Comparison of ENCODE assay signal across 13 mouse cellular contexts in the genomic region with DNA sequence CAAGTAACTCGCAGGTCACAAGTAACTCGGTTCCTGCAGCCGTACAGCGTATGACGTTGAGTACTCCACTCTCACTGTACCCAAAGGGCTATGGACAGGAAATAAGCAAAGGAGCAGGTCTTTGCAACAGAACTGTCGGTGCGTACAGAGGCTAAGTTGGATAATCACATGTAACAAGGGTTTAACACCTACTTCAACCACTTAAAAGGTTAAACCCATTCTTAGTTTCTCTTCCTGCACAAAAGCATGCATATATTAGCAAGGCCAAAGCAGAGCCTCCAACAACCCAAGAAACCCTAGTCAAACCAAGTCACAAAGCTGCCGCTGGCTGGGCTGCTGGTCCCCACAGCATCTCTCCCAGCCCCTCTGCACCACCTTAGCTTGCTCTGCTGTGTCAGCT. TPM values are rescaled to one million over a fixed set of nuclear protein-coding genes. Genes with fewer than 3 reads are reported as not detected.
DNase-seq lines count a peak whose midpoint lies in the region; ATAC-seq lines count a peak whose summit lies in the region.
"Had no signal": no experiment of that assay in that cellular context is flagged by ENCODE, and none has a peak within 500 bp of the region (broad histone marks: within the 10 kb centered on the region; RNA-seq: fewer than 3 reads in every experiment).

No protein-coding gene starts in this region.

- no peak for ATAC-seq in forebrain, embryonic 12.5 days (ENCODE audit: low FRiP score)
- ATAC-seq in forebrain, embryonic 15.5 days (replicated peaks), result no peak
- no peak for ATAC-seq in midbrain, embryonic 13.5 days
- no peak for ATAC-seq in erythroid progenitor cell, adult 5-6 weeks (replicated peaks; ENCODE audit: low FRiP score, poor library complexity, severe bottlenecking)
- ATAC-seq: Patski had no signal

- H3K4me1 ChIP-seq in forebrain, embryonic 12.5 days, result peaks cover 21% of the 10 kb centered on the region
- H3K4me1 ChIP-seq in forebrain, embryonic 15.5 days, result peaks cover 21% of the 10 kb centered on the region
- H3K4me1 ChIP-seq in midbrain, embryonic 13.5 days (replicated peaks), result peaks cover 20% of the 10 kb centered on the region

- peak overlapping the region; percentile 38; the same call in 1 of the 2 replicates for H3K9ac ChIP-seq in forebrain, embryonic 12.5 days
- H3K9ac ChIP-seq in forebrain, embryonic 15.5 days (replicated peaks), result no peak overlapping the region
- H3K9ac ChIP-seq in midbrain, embryonic 13.5 days (replicated peaks), result peak overlapping the region; percentile 40; the same call in 1 of the 2 replicates
- H3K9ac ChIP-seq: lung, embryonic 14.5 days had no signal

- no peaks in the 10 kb centered on the region for H3K27me3 ChIP-seq in forebrain, embryonic 12.5 days
- H3K27me3 ChIP-seq in forebrain, embryonic 15.5 days, result no peaks in the 10 kb centered on the region
- H3K27me3 ChIP-seq in midbrain, embryonic 13.5 days, result no peaks in the 10 kb centered on the region
- H3K27me3 ChIP-seq: Patski had no signal

- H3K4me3 ChIP-seq in forebrain, embryonic 12.5 days (replicated peaks), result no peak overlapping the region
- H3K4me3 ChIP-seq in forebrain, embryonic 15.5 days, result no peak overlapping the region
- peak overlapping the region; percentile 8; the same call in 1 of the 2 replicates for H3K4me3 ChIP-seq in midbrain, embryonic 13.5 days (replicated peaks)

- peak; percentile 34 for DNase-seq in thymus, postnatal 14 days
- no peak for DNase-seq in thymus, postnatal 0 days (ENCODE audit: low spot score)
- no peak for DNase-seq in embryo, embryonic 10 days (ENCODE audit: low spot score)
- no peak for DNase-seq in adrenal gland, postnatal 10 days
- DNase-seq: gastrocnemius, postnatal 14 days; kidney, postnatal 14 days; left cerebral cortex, postnatal 4 days; lung, embryonic 14.5 days had no signal

- no peaks in the 10 kb centered on the region for H3K9me3 ChIP-seq in forebrain, embryonic 12.5 days
- H3K9me3 ChIP-seq in forebrain, embryonic 15.5 days, result no peaks in the 10 kb centered on the region
- H3K9me3 ChIP-seq in midbrain, embryonic 13.5 days, result no peaks in the 10 kb centered on the region

- peaks cover 30% of the 10 kb centered on the region for H3K36me3 ChIP-seq in forebrain, embryonic 12.5 days (replicated peaks)
- peaks cover 20% of the 10 kb centered on the region; the same call in 1 of the 2 replicates for H3K36me3 ChIP-seq in forebrain, embryonic 15.5 days
- peaks cover 32% of the 10 kb centered on the region for H3K36me3 ChIP-seq in midbrain, embryonic 13.5 days

- H3K27ac ChIP-seq in forebrain, embryonic 12.5 days, result no peak overlapping the region
- H3K27ac ChIP-seq in forebrain, embryonic 15.5 days (replicated peaks), result no peak overlapping the region
- no peak overlapping the region for H3K27ac ChIP-seq in midbrain, embryonic 13.5 days

- 91% methylated on average over 8 of the region's 8 CpGs for WGBS in forebrain, embryonic 12.5 days
- WGBS in forebrain, embryonic 15.5 days, result 94% methylated on average over 8 of the region's 8 CpGs
- 89% methylated on average over 8 of the region's 8 CpGs for WGBS in midbrain, embryonic 13.5 days

- 0 out of 2 replicates have a peak overlapping the region, but pooled peaks have one; percentile 90 for H3K4me2 ChIP-seq in forebrain, embryonic 12.5 days
- no peak overlapping the region; the same call in 1 of the 2 replicates for H3K4me2 ChIP-seq in forebrain, embryonic 15.5 days (replicated peaks)
- H3K4me2 ChIP-seq in midbrain, embryonic 13.5 days (replicated peaks), result peak overlapping the region; percentile 75

RNA-seq across cellular contexts. Expression of a gene that starts 2.3 kb away (rescaled TPM):
- polyA plus RNA-seq in forebrain, embryonic 12.5 days (2016; fragmentation: Nextera tagmentation; extraction: Ambion mirVana), result 68.6 and 69.8 TPM in 2 replicates
- polyA plus RNA-seq in forebrain, embryonic 15.5 days (2015; fragmentation: Nextera tagmentation; extraction: Ambion mirVana), result 44.4 and 46.2 TPM in 2 replicates
- 25.0 and 27.5 TPM in 2 replicates for polyA plus RNA-seq in thymus, postnatal 0 days (2015; fragmentation: Nextera tagmentation; extraction: Ambion mirVana)
- polyA plus RNA-seq in midbrain, embryonic 13.5 days (2015; fragmentation: Nextera tagmentation; extraction: Ambion mirVana), result 37.4 and 43.4 TPM in 2 replicates
- total RNA-seq in erythroid progenitor cell, adult 5-6 weeks (2015; ENCODE audit: low replicate concordance), result 5.4 and 5.9 TPM in 2 replicates
- total RNA-seq in erythroid progenitor cell, adult 5-6 weeks (2017; ENCODE audit: low replicate concordance), result 5.4 and 6.8 TPM in 2 replicates
- 10 to 100 TPM; 31.8 to 34.1 TPM for total RNA-seq in adrenal gland, postnatal 10 days (2021)

RNA-seq across cellular contexts. Expression of a gene that starts 13.3 kb away (rescaled TPM):
- 32.7 and 33.0 TPM in 2 replicates for polyA plus RNA-seq in forebrain, embryonic 12.5 days (2016; fragmentation: Nextera tagmentation; extraction: Ambion mirVana)
- 22.3 and 24.1 TPM in 2 replicates for polyA plus RNA-seq in forebrain, embryonic 15.5 days (2015; fragmentation: Nextera tagmentation; extraction: Ambion mirVana)
- polyA plus RNA-seq in thymus, postnatal 0 days (2015; fragmentation: Nextera tagmentation; extraction: Ambion mirVana), result 51.6 and 58.6 TPM in 2 replicates
- 21.0 and 25.1 TPM in 2 replicates for polyA plus RNA-seq in midbrain, embryonic 13.5 days (2015; fragmentation: Nextera tagmentation; extraction: Ambion mirVana)
- 4.2 and 20.2 TPM in 2 replicates for total RNA-seq in erythroid progenitor cell, adult 5-6 weeks (2015; ENCODE audit: low replicate concordance)
- total RNA-seq in erythroid progenitor cell, adult 5-6 weeks (2017; ENCODE audit: low replicate concordance), result 2.4 and 8.0 TPM in 2 replicates
- 100 to 1,000 TPM; 356 to 367 TPM for total RNA-seq in adrenal gland, postnatal 10 days (2021)

RNA-seq across cellular contexts. Expression of a gene that starts 25.5 kb away (rescaled TPM):
- 50.3 and 50.8 TPM in 2 replicates for polyA plus RNA-seq in forebrain, embryonic 12.5 days (2016; fragmentation: Nextera tagmentation; extraction: Ambion mirVana)
- 22.7 and 27.7 TPM in 2 replicates for polyA plus RNA-seq in forebrain, embryonic 15.5 days (2015; fragmentation: Nextera tagmentation; extraction: Ambion mirVana)
- 25.2 and 26.9 TPM in 2 replicates for polyA plus RNA-seq in thymus, postnatal 0 days (2015; fragmentation: Nextera tagmentation; extraction: Ambion mirVana)
- polyA plus RNA-seq in midbrain, embryonic 13.5 days (2015; fragmentation: Nextera tagmentation; extraction: Ambion mirVana), result 21.1 and 25.3 TPM in 2 replicates
- total RNA-seq in erythroid progenitor cell, adult 5-6 weeks (2015; ENCODE audit: low replicate concordance), result 32.3 and 36.8 TPM in 2 replicates
- 23.2 and 25.9 TPM in 2 replicates for total RNA-seq in erythroid progenitor cell, adult 5-6 weeks (2017; ENCODE audit: low replicate concordance)
- 100 to 1,000 TPM; 160 to 163 TPM for total RNA-seq in adrenal gland, postnatal 10 days (2021)

RNA-seq across cellular contexts. Expression of a gene that starts 34.4 kb away (rescaled TPM):
- 26.1 and 29.4 TPM in 2 replicates for polyA plus RNA-seq in forebrain, embryonic 12.5 days (2016; fragmentation: Nextera tagmentation; extraction: Ambion mirVana)
- 34.6 and 35.0 TPM in 2 replicates for polyA plus RNA-seq in forebrain, embryonic 15.5 days (2015; fragmentation: Nextera tagmentation; extraction: Ambion mirVana)
- 26.4 and 27.2 TPM in 2 replicates for polyA plus RNA-seq in thymus, postnatal 0 days (2015; fragmentation: Nextera tagmentation; extraction: Ambion mirVana)
- 39.0 and 41.9 TPM in 2 replicates for polyA plus RNA-seq in midbrain, embryonic 13.5 days (2015; fragmentation: Nextera tagmentation; extraction: Ambion mirVana)
- not detected in 2 replicates for total RNA-seq in erythroid progenitor cell, adult 5-6 weeks (2015; ENCODE audit: low replicate concordance)
- total RNA-seq in erythroid progenitor cell, adult 5-6 weeks (2017; ENCODE audit: low replicate concordance), result 1.2 and 5.8 TPM in 2 replicates
- not detected for total RNA-seq in adrenal gland, postnatal 10 days (2021)
- total RNA-seq: gastrocnemius, postnatal 14 days; left cerebral cortex, postnatal 4 days had no signal
- polyA plus RNA-seq: Patski had no signal
